8 mouse cellular contexts compared by ENCODE assay signal in the genomic region with DNA sequence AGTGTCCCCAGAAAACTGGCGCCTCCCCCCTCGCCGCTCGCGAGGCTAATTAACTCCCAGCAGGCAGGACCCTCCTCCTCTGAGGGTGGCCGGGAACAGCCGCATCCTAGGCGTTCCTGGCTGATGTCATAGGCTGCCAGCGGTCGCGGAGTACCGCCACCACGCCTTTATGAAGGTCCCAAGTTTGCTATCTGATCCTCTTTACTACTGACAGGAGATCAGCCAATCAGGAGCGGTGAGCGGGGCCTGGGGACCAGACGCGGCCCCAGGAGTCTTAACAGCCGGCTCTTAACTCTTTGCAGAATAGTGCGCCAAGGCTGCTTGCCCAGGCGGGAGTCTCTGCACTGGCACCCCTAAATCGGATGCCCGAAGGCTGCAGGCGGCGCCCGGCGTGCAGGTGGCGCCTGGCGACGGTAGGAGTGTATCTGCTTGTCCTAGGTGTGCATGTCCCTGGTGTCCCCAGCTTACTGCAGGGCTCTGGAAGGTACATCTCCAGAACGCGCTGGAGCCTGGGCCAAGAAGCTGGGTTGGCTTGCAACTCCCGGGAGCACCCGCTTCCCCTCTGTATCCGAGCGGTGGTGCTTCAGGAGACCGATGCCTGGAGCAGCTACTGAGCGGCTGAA. TPM values are rescaled to one million over a fixed set of nuclear protein-coding genes. Genes with fewer than 3 reads are reported as not detected.
DNase-seq lines count a peak whose midpoint lies in the region; ATAC-seq and TF ChIP-seq lines count a peak whose summit lies in the region.

A gene (minus strand): TSS at position 139 of the 623 bp plus-strand sequence.

- H3K4me3 ChIP-seq in embryonic facial prominence, embryonic 11.5 days (ENCODE audit: low read depth, low read length) = peak within 1 kb of the TSS; percentile 35
- H3K4me3 ChIP-seq in heart, postnatal 0 days (ENCODE audit: low read depth, low read length) = peak within 1 kb of the TSS; percentile 74
- H3K4me3 ChIP-seq in limb, embryonic 15.5 days = peak within 1 kb of the TSS; percentile 40
- peak within 1 kb of the TSS; percentile 43 for H3K4me3 ChIP-seq in neural tube, embryonic 15.5 days (replicated peaks)

- H3K9me3 ChIP-seq in embryonic facial prominence, embryonic 11.5 days (replicated peaks; ENCODE audit: control insufficient read depth, low read length) = no peaks in the 10 kb centered on the region
- H3K9me3 ChIP-seq in heart, postnatal 0 days (replicated peaks; ENCODE audit: control insufficient read depth, low read length) = no peaks in the 10 kb centered on the region
- H3K9me3 ChIP-seq in limb, embryonic 15.5 days = no peaks in the 10 kb centered on the region
- H3K9me3 ChIP-seq in neural tube, embryonic 15.5 days (replicated peaks) = no peaks in the 10 kb centered on the region

- under 1% methylated on average over 37 of the region's 37 CpGs for WGBS in embryonic facial prominence, embryonic 11.5 days
- 1% methylated on average over 37 of the region's 37 CpGs for WGBS in heart, postnatal 0 days
- WGBS in limb, embryonic 15.5 days = under 1% methylated on average over 37 of the region's 37 CpGs
- under 1% methylated on average over 37 of the region's 37 CpGs for WGBS in neural tube, embryonic 15.5 days

- H3K4me2 ChIP-seq in embryonic facial prominence, embryonic 11.5 days (ENCODE audit: low read depth, low read length) = peak within 1 kb of the TSS; percentile 95
- H3K4me2 ChIP-seq in heart, postnatal 0 days (ENCODE audit: low read depth, low read length) = peak within 1 kb of the TSS; percentile 70
- peak within 1 kb of the TSS; percentile 84 for H3K4me2 ChIP-seq in limb, embryonic 15.5 days
- H3K4me2 ChIP-seq in neural tube, embryonic 15.5 days = peak within 1 kb of the TSS; percentile 97

- H3K27me3 ChIP-seq in embryonic facial prominence, embryonic 11.5 days (ENCODE audit: control insufficient read depth, insufficient read depth, low read length) = peaks cover 4% of the 10 kb centered on the region; the same call in 1 of the 2 replicates
- no peaks in the 10 kb centered on the region for H3K27me3 ChIP-seq in heart, postnatal 0 days (ENCODE audit: control insufficient read depth, insufficient read depth, low read length)
- peaks cover 28% of the 10 kb centered on the region for H3K27me3 ChIP-seq in limb, embryonic 15.5 days
- H3K27me3 ChIP-seq in neural tube, embryonic 15.5 days (replicated peaks) = peaks cover 32% of the 10 kb centered on the region; the same call in 1 of the 2 replicates

- H3K4me1 ChIP-seq in embryonic facial prominence, embryonic 11.5 days (ENCODE audit: control insufficient read depth, insufficient read depth, low read length) = peaks cover 2% of the 10 kb centered on the region; the same call in 1 of the 2 replicates
- H3K4me1 ChIP-seq in heart, postnatal 0 days (ENCODE audit: control insufficient read depth, insufficient read depth) = peaks cover 16% of the 10 kb centered on the region
- peaks cover 21% of the 10 kb centered on the region for H3K4me1 ChIP-seq in limb, embryonic 15.5 days
- H3K4me1 ChIP-seq in neural tube, embryonic 15.5 days = peaks cover 19% of the 10 kb centered on the region

- peak within 1 kb of the TSS; percentile 43 for H3K9ac ChIP-seq in embryonic facial prominence, embryonic 11.5 days (replicated peaks; ENCODE audit: low read length)
- H3K9ac ChIP-seq in heart, postnatal 0 days (replicated peaks; ENCODE audit: low read depth, low read length) = peak within 1 kb of the TSS; percentile 87
- 0 out of 2 replicates have a peak within 1 kb of the TSS, but pooled peaks have one; percentile 26 for H3K9ac ChIP-seq in limb, embryonic 15.5 days
- H3K9ac ChIP-seq in neural tube, embryonic 15.5 days (replicated peaks) = peak within 1 kb of the TSS; percentile 36

- peak; percentile 93 for ATAC-seq in embryonic facial prominence, embryonic 11.5 days (replicated peaks; ENCODE audit: insufficient number of reproducible peaks, low FRiP score, low TSS enrichment, low read depth)
- peak; percentile 90 for ATAC-seq in heart, postnatal 0 days (ENCODE audit: insufficient read depth, low read depth)
- peak; percentile 44; the same call in 1 of the 2 replicates for ATAC-seq in limb, embryonic 15.5 days (ENCODE audit: insufficient number of reproducible peaks, low FRiP score, low TSS enrichment, low read depth)
- ATAC-seq in neural tube, embryonic 15.5 days (ENCODE audit: low FRiP score) = no peak

- DNase-seq in thymus, postnatal 4 days = peak; percentile 5
- no peak for DNase-seq in thymus, postnatal 25 days
- DNase-seq in embryonic facial prominence, embryonic 11.5 days (ENCODE audit: low spot score) = peak; percentile 75
- DNase-seq in heart, postnatal 0 days (ENCODE audit: low spot score) = peak; percentile 90
- DNase-seq in MN1 (ENCODE audit: low spot score) = no peak
- DNase-seq in layer of hippocampus, adult 11-12 months (ENCODE audit: low spot score) = no peak

- no peaks in the 10 kb centered on the region for H3K36me3 ChIP-seq in embryonic facial prominence, embryonic 11.5 days (replicated peaks; ENCODE audit: control insufficient read depth, insufficient read depth, low read depth, low read length)
- H3K36me3 ChIP-seq in heart, postnatal 0 days (replicated peaks; ENCODE audit: control insufficient read depth, insufficient read depth, low read length) = no peaks in the 10 kb centered on the region
- H3K36me3 ChIP-seq in limb, embryonic 15.5 days = no peaks in the 10 kb centered on the region
- no peaks in the 10 kb centered on the region for H3K36me3 ChIP-seq in neural tube, embryonic 15.5 days

- TF ChIP-seq CTCF in heart, postnatal 0 days (IDR thresholded peaks at IDR 0.05; ENCODE audit: low read depth) = 0 out of 2 replicates have a peak, but pooled peaks have one; percentile 3

- no peak within 1 kb of the TSS for H3K27ac ChIP-seq in embryonic facial prominence, embryonic 11.5 days (replicated peaks; ENCODE audit: low read depth, low read length)
- peak within 1 kb of the TSS; percentile 91 for H3K27ac ChIP-seq in heart, postnatal 0 days (ENCODE audit: low read depth)
- no peak within 1 kb of the TSS for H3K27ac ChIP-seq in limb, embryonic 15.5 days
- H3K27ac ChIP-seq in neural tube, embryonic 15.5 days (replicated peaks) = no peak within 1 kb of the TSS; the same call in 1 of the 2 replicates

- TF ChIP-seq EP300 in heart, postnatal 0 days (IDR thresholded peaks at IDR 0.05; ENCODE audit: low read depth) = no peak; the same call in none of the 2 replicates

RNA-seq across cellular contexts. Expression of the gene that starts here (rescaled TPM):
- 2.1 and 2.8 TPM in 2 replicates for polyA plus RNA-seq in embryonic facial prominence, embryonic 11.5 days (2014; fragmentation: Nextera tagmentation; extraction: Ambion mirVana)
- total RNA-seq in heart, postnatal 0 days (2014; rRNA removed; ENCODE audit: low replicate concordance) = 92.4 and 129 TPM in 2 replicates
- 55.9 and 56.4 TPM in 2 replicates for polyA plus RNA-seq in heart, postnatal 0 days (2015; fragmentation: Nextera tagmentation; extraction: Ambion mirVana)
- polyA plus RNA-seq in limb, embryonic 15.5 days (2015; fragmentation: Nextera tagmentation; extraction: Ambion mirVana) = 0.33 and 1.0 TPM in 2 replicates
- 0.61 and 4.4 TPM in 2 replicates for polyA plus RNA-seq in neural tube, embryonic 15.5 days (2015; fragmentation: Nextera tagmentation; extraction: Ambion mirVana)

Comparison
In these comparisons a context has a peak if more than half of its experiments do, and no peak if none do; other contexts are left out.
1. RNA of the gene that starts here (polyA plus RNA-seq): 55.9 to 56.4 TPM in heart, postnatal 0 days; 2.1 to 2.8 TPM in embryonic facial prominence, embryonic 11.5 days, 0.61 to 4.4 TPM in neural tube, embryonic 15.5 days and 0.33 to 1.0 TPM in limb, embryonic 15.5 days; every median in the first group is over 10 times any median in the second.
2. DNase-seq: peak in thymus, postnatal 4 days (single experiment), embryonic facial prominence, embryonic 11.5 days (single experiment) and heart, postnatal 0 days (single experiment); none in thymus, postnatal 25 days (single experiment), MN1 (single experiment) and layer of hippocampus, adult 11-12 months (single experiment).
3. H3K9ac ChIP-seq: peak in every context shown above with its lines; median percentile 87 in heart, postnatal 0 days; 43 in embryonic facial prominence, embryonic 11.5 days; 36 in neural tube, embryonic 15.5 days; 26 in limb, embryonic 15.5 days.
4. Peak in every context shown above with its lines, with median percentiles within 50 percentile points of each other: H3K4me2 ChIP-seq and H3K4me3 ChIP-seq.